Mouse (Mus musculus): Measurements from ENCODE around the gene Dtymk. TPM values are rescaled to one million over a fixed set of nuclear protein-coding genes. Genes with fewer than 3 reads are reported as not detected.

Gene Dtymk
- total and polyA plus RNA-seq, 3 experiments: 193 to 454 (median 391) TPM

DNA sequence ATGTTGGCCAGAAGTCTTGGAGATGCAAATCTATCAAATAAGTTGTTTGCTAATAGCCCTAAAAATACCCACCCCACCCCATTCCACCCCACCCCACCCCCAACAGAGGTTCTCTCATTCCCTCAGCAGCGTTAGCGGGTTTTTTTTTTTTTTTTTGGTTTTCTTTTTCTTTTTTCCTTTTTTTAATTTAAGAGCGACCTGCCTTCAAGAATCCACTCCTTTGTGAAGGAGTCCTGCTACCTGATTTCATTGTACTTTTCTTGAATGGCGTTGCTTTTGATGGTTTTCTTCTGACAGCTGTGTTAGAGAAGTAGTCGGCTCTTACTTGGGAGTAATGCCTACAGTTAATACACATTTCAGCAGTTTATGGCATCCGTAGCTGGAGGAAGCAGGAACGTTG is 46.1 kb downstream of the Dtymk start:
- Histone ChIP-seq H3K4me3 (ENCODE audit: control insufficient read depth in 1 of 2, insufficient read depth in 1 of 2, low read depth in 2 of 2, low read length in 2 of 2) (peak overlapping the region; percentile 89 to 94), H3K27me3 (ENCODE audit: control insufficient read depth in 1 of 2, insufficient read depth in 2 of 2, low read length in 2 of 2) (no peaks in the 10 kb centered on the region), H3K9me3 (replicated peaks; ENCODE audit: insufficient read depth, low read length) (no peaks in the 10 kb centered on the region), H3K4me1 (ENCODE audit: control insufficient read depth in 1 of 2, insufficient read depth in 2 of 2, low read length in 2 of 2) (peaks cover 17 to 29% of the 10 kb centered on the region in 2 experiments), H3K36me3 (ENCODE audit: control insufficient read depth in 1 of 2, insufficient read depth in 2 of 2, low read length in 2 of 2) (peaks cover 0 to 38% of the 10 kb centered on the region in 2 experiments; a peak in 2 of 4 replicates), H3K79me2 (ENCODE audit: control insufficient read depth, insufficient read depth, low read length, poor library complexity) (peaks cover 61% of the 10 kb centered on the region), H3K9ac (ENCODE audit: control insufficient read depth, low read depth, low read length, poor library complexity, severe bottlenecking) (peak overlapping the region; percentile 81), H3K27ac (ENCODE audit: control insufficient read depth, low read depth, low read length) (peak overlapping the region; percentile 77)
- peak; percentile 58 for DNase-seq (ENCODE audit: low read depth, low spot score)
- TF ChIP-seq ZNF384 (IDR thresholded peaks at IDR 0.05; ENCODE audit: low read depth, low read length): peak; percentile 82
- no peak for TF ChIP-seq NRF1 (IDR thresholded peaks at IDR 0.05; ENCODE audit: insufficient read depth, low read depth, low read length, poor library complexity, severe bottlenecking)
- TF ChIP-seq CHD2 (IDR thresholded peaks at IDR 0.05; ENCODE audit: low read length): no peak
- TF ChIP-seq KAT2A (conservative IDR thresholded peaks at IDR 0.05; ENCODE audit: low read depth, low read length): no peak
- TF ChIP-seq CHD1 (IDR thresholded peaks at IDR 0.05; ENCODE audit: low read depth, low read length): peak; percentile 82; the same call in 1 of the 2 replicates
- TF ChIP-seq ELF1 (IDR thresholded peaks at IDR 0.05; ENCODE audit: low read depth, low read length): no peak
- no peak for TF ChIP-seq ETS1 (IDR thresholded peaks at IDR 0.05; ENCODE audit: low read depth, low read length)
- TF ChIP-seq EP300 (IDR thresholded peaks at IDR 0.05; ENCODE audit: low read depth in 1 of 2, low read length in 2 of 2): no peak

DNA sequence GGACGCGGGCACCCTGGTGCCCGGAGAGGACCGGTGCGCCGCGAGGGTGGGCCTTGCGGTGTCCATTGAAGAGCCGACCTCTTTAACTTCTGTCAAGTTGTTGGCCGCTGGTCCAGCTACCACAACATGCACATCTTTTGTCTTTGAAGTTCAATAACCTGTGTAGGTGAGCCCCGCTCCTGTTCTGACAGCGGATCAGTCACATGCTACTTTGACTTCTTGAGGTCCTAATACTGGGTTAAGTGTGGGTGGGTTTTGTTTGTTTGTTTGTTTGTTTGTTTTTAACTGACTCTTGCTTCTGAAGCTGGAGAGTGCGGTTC is 46.5 kb downstream of the Dtymk start:
- H3K4me1 ChIP-seq (ENCODE audit: control insufficient read depth in 1 of 2, insufficient read depth in 2 of 2, low read length in 2 of 2): peaks cover 17 to 29% of the 10 kb centered on the region in 2 experiments
- peak; percentile 71 for DNase-seq (ENCODE audit: low read depth, low spot score)
- no peaks in the 10 kb centered on the region for H3K27me3 ChIP-seq (ENCODE audit: control insufficient read depth in 1 of 2, insufficient read depth in 2 of 2, low read length in 2 of 2)
- TF ChIP-seq ELF1 (IDR thresholded peaks at IDR 0.05; ENCODE audit: low read depth, low read length) (no peak), JUND (IDR thresholded peaks at IDR 0.05; ENCODE audit: low read depth, low read length) (no peak), USF2 (IDR thresholded peaks at IDR 0.05; ENCODE audit: borderline replicate concordance in 1 of 2, insufficient read depth in 1 of 2, low read depth in 1 of 2, low read length in 2 of 2) (no peak), POLR2AphosphoS5 (IDR thresholded peaks at IDR 0.05; ENCODE audit: borderline replicate concordance, low read depth, low read length) (no peak), MYC (IDR thresholded peaks at IDR 0.05; ENCODE audit: low read depth, low read length) (0 out of 2 replicates have a peak, but pooled peaks have one; percentile 32)
- H3K36me3 ChIP-seq (ENCODE audit: control insufficient read depth in 1 of 2, insufficient read depth in 2 of 2, low read length in 2 of 2): peaks cover 0 to 38% of the 10 kb centered on the region in 2 experiments; a peak in 2 of 4 replicates
- peak overlapping the region; percentile 77 for H3K27ac ChIP-seq (ENCODE audit: control insufficient read depth, low read depth, low read length)
- H3K9me3 ChIP-seq (replicated peaks; ENCODE audit: insufficient read depth, low read length): no peaks in the 10 kb centered on the region
- H3K9ac ChIP-seq (ENCODE audit: control insufficient read depth, low read depth, low read length, poor library complexity, severe bottlenecking): peak overlapping the region; percentile 81
- peak overlapping the region; percentile 89 to 94 for H3K4me3 ChIP-seq (ENCODE audit: control insufficient read depth in 1 of 2, insufficient read depth in 1 of 2, low read depth in 2 of 2, low read length in 2 of 2)
- peaks cover 61% of the 10 kb centered on the region for H3K79me2 ChIP-seq (ENCODE audit: control insufficient read depth, insufficient read depth, low read length, poor library complexity)

Measured in MEL (cell line).